Mouse (Mus musculus): ENCODE measurements at regions not wholly inside any gene's neighbourhood (a gene's known extent, or its start where the extent isn't known, plus 50 kb on each side); places are given as distances from the start of the nearest gene placed in this dataset.

DNA sequence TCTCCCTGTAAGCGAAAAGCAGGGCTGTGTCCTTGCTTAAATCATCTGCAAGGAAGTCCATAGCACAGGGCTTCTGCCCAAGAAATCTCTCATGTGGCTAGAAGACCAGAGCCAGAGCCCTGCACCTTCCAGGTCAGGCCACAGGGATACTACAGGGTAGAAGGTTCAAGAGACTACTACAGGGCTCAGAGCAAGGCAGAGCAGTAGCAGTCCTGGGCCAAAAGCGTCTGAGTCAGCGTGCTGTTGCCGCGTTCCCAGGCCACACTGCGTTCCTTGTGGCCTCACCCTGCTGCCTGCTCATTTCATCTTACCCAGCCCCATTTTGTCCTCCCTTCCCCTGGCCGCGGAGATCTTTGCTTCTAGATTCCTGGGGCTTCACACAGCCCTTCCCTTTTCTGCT, 283.0 kb upstream of the Spred2 start:
- in situ Hi-C loops (cut with MboI; ENCODE audit: unreplicated experiment in 2 of 2), result no loop called here

- in situ Hi-C loops (cut with MboI; ENCODE audit: unreplicated experiment in 2 of 2), result no loop called here
Observed at GRCm38 (mm10) chr11:19644116-19644795, 279.9 kb upstream of the Spred2 start.

GRCm38 (mm10) chr11:19645106-19645505, 279.1 kb upstream of the Spred2 start:
- in situ Hi-C loops (cut with MboI; ENCODE audit: unreplicated experiment in 2 of 2), result no loop called here

- in situ Hi-C loops (cut with MboI; ENCODE audit: unreplicated experiment in 2 of 2), result no loop called here
Observed at GRCm38 (mm10) chr11:19651522-19651921, 272.7 kb upstream of the Spred2 start.

DNA sequence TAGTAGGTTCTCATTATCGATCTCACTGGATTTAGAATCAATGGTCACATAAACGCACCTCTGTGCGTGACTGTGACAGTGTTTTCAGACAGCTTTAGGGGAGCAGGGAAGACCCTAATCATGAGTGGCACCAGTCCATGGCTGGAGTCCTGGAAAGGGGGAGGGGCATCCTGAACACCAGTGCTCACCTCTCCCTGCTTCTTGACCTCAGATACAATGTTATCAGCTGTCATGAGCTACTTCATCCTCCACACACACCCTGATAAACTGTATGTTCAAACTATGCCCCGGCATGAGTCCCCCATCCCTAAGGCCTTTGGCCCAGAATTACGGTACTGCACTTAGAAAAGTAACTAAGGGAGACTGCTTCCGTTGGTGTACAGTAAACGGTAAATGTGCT, 272.2 kb upstream of the Spred2 start:
- in situ Hi-C loops (cut with MboI; ENCODE audit: unreplicated experiment in 2 of 2), result no loop called here

DNA sequence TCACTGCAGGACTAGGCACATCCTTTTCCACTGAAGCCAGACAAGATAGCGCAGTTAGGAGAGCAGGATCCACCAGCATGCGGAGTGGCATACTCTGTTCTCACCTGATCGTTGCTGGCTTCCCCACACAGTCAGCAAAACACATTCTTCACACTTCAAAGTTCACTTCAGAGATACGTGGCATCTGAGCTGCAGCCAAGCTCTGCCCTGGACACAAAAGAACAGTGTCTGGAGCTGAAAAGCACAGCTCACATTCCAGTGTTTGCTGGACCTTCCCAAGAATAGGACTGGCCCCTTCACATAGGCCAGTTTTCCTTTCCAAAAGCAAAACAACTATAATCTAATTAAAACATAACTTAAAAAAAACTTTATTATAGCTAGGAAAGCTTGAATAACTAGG, 264.7 kb upstream of the Spred2 start:
- in situ Hi-C loops (cut with MboI; ENCODE audit: unreplicated experiment in 2 of 2), result no loop called here

GRCm38 (mm10) chr11:19666732-19667131, 257.4 kb upstream of the Spred2 start:
- in situ Hi-C loops (cut with MboI; ENCODE audit: unreplicated experiment in 2 of 2), result no loop called here

DNA sequence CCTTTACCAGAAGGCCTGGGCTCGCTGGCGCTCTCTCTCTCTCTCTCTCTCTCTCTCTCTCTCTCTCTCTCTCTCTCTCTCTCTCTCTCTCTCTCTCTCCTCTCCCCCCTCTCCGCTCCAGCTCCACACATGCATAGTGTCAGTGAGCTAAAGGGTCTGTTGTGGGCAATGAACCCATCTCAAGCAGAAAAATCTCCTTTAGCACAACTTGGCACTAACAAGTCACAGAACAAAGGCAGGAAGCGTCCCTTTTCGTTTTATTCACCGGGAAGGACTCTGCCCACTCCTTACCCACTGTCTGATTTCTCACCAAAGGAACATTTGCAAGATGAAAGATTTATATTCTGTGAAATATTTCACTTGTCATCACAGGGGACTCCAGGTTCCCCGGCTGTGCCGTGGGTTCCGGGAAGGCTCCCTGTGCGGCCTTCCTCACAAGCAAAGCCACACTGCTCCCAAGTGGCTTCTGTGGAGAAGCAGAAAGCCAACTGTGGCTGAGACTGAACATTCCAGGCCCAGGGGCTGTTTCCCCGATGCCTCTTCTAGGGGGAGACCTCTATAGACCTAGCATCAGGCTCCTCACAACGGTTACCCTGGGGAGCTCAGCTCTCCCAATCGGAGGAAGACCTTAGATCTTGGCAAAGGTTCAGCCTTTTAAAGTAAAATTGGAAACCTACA, 253.2 kb upstream of the Spred2 start:
- in situ Hi-C loops (cut with MboI; ENCODE audit: unreplicated experiment in 2 of 2), result no loop called here

GRCm38 (mm10) chr11:19673012-19673411, 251.2 kb upstream of the Spred2 start:
- in situ Hi-C loops (cut with MboI; ENCODE audit: unreplicated experiment in 2 of 2), result no loop called here

GRCm38 (mm10) chr11:19676514-19676913, 247.7 kb upstream of the Spred2 start:
- in situ Hi-C loops (cut with MboI; ENCODE audit: unreplicated experiment in 2 of 2), result no loop called here

- in situ Hi-C loops (cut with MboI; ENCODE audit: unreplicated experiment in 2 of 2), result no loop called here
Observed at GRCm38 (mm10) chr11:19679041-19679440, 245.1 kb upstream of the Spred2 start.

GRCm38 (mm10) chr11:19679669-19680068, 244.5 kb upstream of the Spred2 start:
- in situ Hi-C loops (cut with MboI; ENCODE audit: unreplicated experiment in 2 of 2), result no loop called here

- in situ Hi-C loops (cut with MboI; ENCODE audit: unreplicated experiment in 2 of 2), result no loop called here
Observed at GRCm38 (mm10) chr11:19701198-19701597, 223.0 kb upstream of the Spred2 start.

DNA sequence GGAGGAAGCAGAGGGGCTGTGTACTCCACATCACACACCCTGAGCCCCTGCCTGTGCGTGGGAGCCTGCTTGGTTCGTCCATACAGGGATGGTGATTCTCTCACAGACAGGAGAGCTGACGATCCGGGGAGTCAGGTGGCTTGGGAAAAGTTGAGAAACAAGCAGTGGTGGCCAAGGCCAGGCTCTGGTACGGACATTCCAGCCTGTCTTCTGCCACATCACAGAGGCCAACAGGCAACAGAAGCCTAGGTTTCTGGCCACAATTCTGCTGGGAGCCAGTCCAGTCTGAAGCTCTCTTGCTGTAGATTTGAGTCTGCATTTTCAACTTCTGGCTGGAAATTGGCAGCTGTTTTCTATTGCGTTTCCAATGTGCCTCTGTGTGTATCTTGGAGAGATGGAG, 215.4 kb upstream of the Spred2 start:
- in situ Hi-C loops (cut with MboI; ENCODE audit: unreplicated experiment in 2 of 2), result no loop called here

DNA sequence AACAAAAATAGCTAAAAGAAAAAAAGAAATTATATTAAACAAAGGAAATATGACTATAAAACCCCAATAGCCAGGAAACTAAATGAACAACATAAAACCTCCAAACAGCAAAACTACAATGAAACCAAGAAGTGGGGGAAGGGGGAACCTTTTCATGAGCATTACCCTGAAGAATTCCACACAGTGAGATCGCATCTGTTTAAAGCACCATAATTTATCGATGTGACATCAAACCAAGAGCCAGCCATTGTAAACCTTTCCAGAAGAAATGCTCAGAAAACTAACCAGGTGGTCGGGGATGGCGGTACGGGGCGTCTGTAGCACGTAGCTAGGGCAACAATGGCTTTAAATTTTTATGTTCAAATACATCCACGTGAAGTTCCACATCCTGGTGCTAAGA, 214.8 kb upstream of the Spred2 start:
- in situ Hi-C loops (cut with MboI; ENCODE audit: unreplicated experiment in 2 of 2), result no loop called here

- in situ Hi-C loops (cut with MboI; ENCODE audit: unreplicated experiment in 2 of 2), result no loop called here
Observed at GRCm38 (mm10) chr11:19713091-19713490, 211.1 kb upstream of the Spred2 start.

GRCm38 (mm10) chr11:19713597-19713996, 210.6 kb upstream of the Spred2 start:
- in situ Hi-C loops (cut with MboI; ENCODE audit: unreplicated experiment in 2 of 2), result no loop called here

- in situ Hi-C loops (cut with MboI; ENCODE audit: unreplicated experiment in 2 of 2), result no loop called here
Observed at GRCm38 (mm10) chr11:19714211-19714610, 210.0 kb upstream of the Spred2 start.

DNA sequence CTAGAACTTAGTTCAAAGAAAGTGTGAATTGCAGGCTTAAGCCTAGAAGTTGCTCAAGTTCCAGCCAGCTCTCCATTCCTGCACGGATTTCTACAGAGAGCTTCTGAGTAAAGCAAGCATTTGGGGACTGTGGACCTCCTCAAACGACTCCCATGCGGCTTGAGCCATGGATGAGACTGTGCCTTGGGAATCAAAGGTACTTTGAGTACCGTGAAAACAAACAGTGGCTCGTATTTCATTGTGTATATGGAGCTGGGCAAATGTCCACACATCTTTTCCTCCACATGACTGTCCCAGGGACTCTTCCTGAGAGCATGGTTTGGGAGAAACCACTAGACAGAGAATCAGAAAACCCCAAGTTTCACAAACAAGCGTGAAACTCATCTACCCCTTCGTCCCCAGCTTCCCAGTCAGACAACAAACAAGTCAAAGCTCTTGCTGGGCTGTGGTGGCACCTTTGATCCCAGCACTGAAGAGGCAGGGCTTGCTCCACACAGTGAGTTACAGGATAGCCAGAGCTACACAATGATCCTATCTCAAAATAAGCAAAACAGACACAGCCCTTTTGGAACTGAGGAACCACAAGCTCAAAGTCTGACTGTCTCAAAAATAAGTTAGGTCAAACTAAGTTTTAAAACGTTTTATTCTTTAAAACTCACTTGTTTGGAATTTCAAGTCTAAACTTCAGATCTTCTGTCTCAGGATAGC, 209.1 kb upstream of the Spred2 start:
- in situ Hi-C loops (cut with MboI; ENCODE audit: unreplicated experiment in 2 of 2), result no loop called here

DNA sequence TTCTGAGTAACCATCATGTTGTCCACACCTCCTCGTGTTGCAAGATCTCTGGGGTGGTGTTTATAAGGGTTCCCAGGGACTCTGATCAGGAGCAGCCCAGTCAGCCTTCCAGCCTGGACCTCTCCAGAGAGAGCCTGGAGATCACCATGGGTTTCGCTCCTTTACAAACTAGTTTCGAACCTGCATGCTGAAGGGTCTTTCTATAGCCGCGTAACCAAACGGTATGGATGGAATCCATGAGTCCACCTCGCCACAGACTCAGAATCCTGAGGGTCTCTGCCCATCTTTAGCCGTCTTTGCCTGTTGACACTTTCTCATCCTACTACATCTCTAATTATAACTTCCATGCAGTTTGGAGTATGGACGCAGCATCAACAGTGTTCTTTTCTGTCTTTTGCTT, 206.0 kb upstream of the Spred2 start:
- in situ Hi-C loops (cut with MboI; ENCODE audit: unreplicated experiment in 2 of 2), result no loop called here

GRCm38 (mm10) chr11:19729031-19729430, 195.1 kb upstream of the Spred2 start:
- in situ Hi-C loops (cut with MboI; ENCODE audit: unreplicated experiment in 2 of 2), result no loop called here

DNA sequence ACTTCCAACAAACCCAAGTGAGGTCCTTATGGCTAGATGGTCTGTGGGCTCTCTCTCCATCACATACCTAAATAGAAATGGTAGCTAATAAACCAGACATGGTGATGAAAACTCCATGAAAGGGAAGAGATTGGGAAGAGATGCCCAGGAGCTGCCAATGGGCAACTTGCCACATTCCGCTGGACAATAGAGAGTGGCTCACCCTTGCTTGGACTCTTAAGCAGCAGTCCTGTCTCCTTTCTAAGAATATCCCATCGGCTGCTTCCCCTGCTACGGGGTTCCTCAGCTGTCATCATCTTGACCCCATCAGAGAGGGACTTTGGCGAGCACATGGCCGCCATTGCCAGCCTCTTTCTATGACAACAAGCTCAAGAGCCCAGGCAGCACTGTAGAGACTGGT, 193.4 kb upstream of the Spred2 start:
- in situ Hi-C loops (cut with MboI; ENCODE audit: unreplicated experiment in 2 of 2), result no loop called here

Data from v-Abl transformed pro-B cells (cell line).